Mouse (Mus musculus) spleen, postnatal 0 days (tissue): ENCODE data around the gene Syt12. TPM values are rescaled to one million over a fixed set of nuclear protein-coding genes. Genes with fewer than 3 reads are reported as not detected.

Experiments
- polyA plus RNA-seq: library from polyadenylated mRNA; unstranded; fragments of >200 nt; fragmentation: Nextera tagmentation; extraction: Ambion mirVana; gene quantifications from 2 replicates; pipeline ENCODE4 v1.2.1, GENCODE M21; 2015

The Syt12 gene
- 0.05 TPM in 1 of 2 replicates, not detected in the other for polyA plus RNA-seq

GRCm38 (mm10) chr19:4477345-4478189, at the start of gene Syt12:
Gene Syt12 (minus strand): TSS chr19:4477447.

GRCm38 (mm10) chr19:4509986-4510963, 33.0 kb upstream of the Syt12 start, which contains the start of gene Pcx:
Gene Pcx (plus strand): TSS chr19:4510472.

GRCm38 (mm10) chr19:4498062-4498933, 21.1 kb upstream of the Syt12 start, which contains the start of gene 2010003K11Rik:
Gene 2010003K11Rik (minus strand): TSS chr19:4498583.

GRCm38 (mm10) chr19:4439161-4439801, 38.0 kb downstream of the Syt12 start, which contains the start of gene Rhod:
Gene Rhod (minus strand): TSS chr19:4439432.

GRCm38 (mm10) chr19:4397798-4398629, 79.2 kb downstream of the Syt12 start, which contains the start of gene Kdm2a:
Gene Kdm2a (minus strand): TSS chr19:4398285.

Other genes starting within 250 kb of the Syt12 start
- gene Pold4, start 245.5 kb downstream of the Syt12 start, polyA plus RNA-seq, result 30.2 and 35.5 TPM in 2 replicates
- 4.7 and 6.3 TPM in 2 replicates for gene Ssh3, start 208.3 kb downstream of the Syt12 start, polyA plus RNA-seq
- gene Ankrd13d, start 194.3 kb downstream of the Syt12 start, polyA plus RNA-seq, result 1.7 and 2.7 TPM in 2 replicates
- 23.0 and 33.3 TPM in 2 replicates for gene Grk2, start 171.2 kb downstream of the Syt12 start, polyA plus RNA-seq
- gene Kdm2a, start 79.2 kb downstream of the Syt12 start, polyA plus RNA-seq, result 19.6 and 20.3 TPM in 2 replicates
- 9.0 and 13.6 TPM in 2 replicates for gene Rhod, start 38.0 kb downstream of the Syt12 start, polyA plus RNA-seq
- not detected in 2 replicates for gene 2010003K11Rik, start 21.1 kb upstream of the Syt12 start, polyA plus RNA-seq
- 17.9 and 18.0 TPM in 2 replicates for gene Pcx, start 33.0 kb upstream of the Syt12 start, polyA plus RNA-seq
- 0.70 and 0.93 TPM in 2 replicates for gene Lrfn4, start 138.2 kb upstream of the Syt12 start, polyA plus RNA-seq
- gene Rce1, start 148.2 kb upstream of the Syt12 start, polyA plus RNA-seq, result 30.4 and 31.4 TPM in 2 replicates
- 1.4 and 1.7 TPM in 2 replicates for gene Gm960, start 221.2 kb upstream of the Syt12 start, polyA plus RNA-seq
- 0.12 and 0.44 TPM in 2 replicates for gene Sptbn2, start 233.7 kb upstream of the Syt12 start, polyA plus RNA-seq